Mouse (Mus musculus): Measurements from ENCODE around the gene Msantd2.

- no peak for TF ChIP-seq CTCF (IDR thresholded peaks at IDR 0.05; ENCODE audit: low read depth)
- no peak for TF ChIP-seq EP300 (optimal IDR thresholded peaks at IDR 0.05)
Measured at GRCm38 (mm10) chr9:37452401-37452800, 36.7 kb upstream of the Msantd2 start.

All from stomach, postnatal 0 days (tissue).